Mouse (Mus musculus): Measurements from ENCODE around the gene Slc16a4.

The Slc16a4 gene

GRCm38 (mm10) chr3:107290764-107291381, at the start of gene Slc16a4:
Gene Slc16a4 (plus strand): TSS chr3:107291230.
- peak; percentile 59 for DNase-seq (ENCODE audit: low spot score)

GRCm38 (mm10) chr3:107241389-107242094, 49.5 kb upstream of the Slc16a4 start:
- no peak for DNase-seq (ENCODE audit: low spot score)

- no peak for DNase-seq (ENCODE audit: low spot score)
Measured at GRCm38 (mm10) chr3:107246876-107247275, 44.2 kb upstream of the Slc16a4 start.

- no peak for DNase-seq (ENCODE audit: low spot score)
Measured at GRCm38 (mm10) chr3:107249042-107249441, 42.0 kb upstream of the Slc16a4 start.

GRCm38 (mm10) chr3:107250320-107250719, 40.7 kb upstream of the Slc16a4 start:
- DNase-seq (ENCODE audit: low spot score), result no peak

GRCm38 (mm10) chr3:107252035-107252434, 39.0 kb upstream of the Slc16a4 start:
- DNase-seq (ENCODE audit: low spot score), result no peak

- DNase-seq (ENCODE audit: low spot score), result no peak
Measured at GRCm38 (mm10) chr3:107253925-107254324, 37.1 kb upstream of the Slc16a4 start.

- DNase-seq (ENCODE audit: low spot score), result no peak
Measured at GRCm38 (mm10) chr3:107255992-107256391, 35.0 kb upstream of the Slc16a4 start.

GRCm38 (mm10) chr3:107256724-107257123, 34.3 kb upstream of the Slc16a4 start:
- no peak for DNase-seq (ENCODE audit: low spot score)

- no peak for DNase-seq (ENCODE audit: low spot score)
Measured at GRCm38 (mm10) chr3:107257924-107258323, 33.1 kb upstream of the Slc16a4 start.

GRCm38 (mm10) chr3:107260956-107261850, 29.8 kb upstream of the Slc16a4 start:
- peak; percentile 10 for DNase-seq (ENCODE audit: low spot score)

GRCm38 (mm10) chr3:107261851-107262165, 29.2 kb upstream of the Slc16a4 start:
- no peak for DNase-seq (ENCODE audit: low spot score)

GRCm38 (mm10) chr3:107266814-107267345, 24.1 kb upstream of the Slc16a4 start:
- DNase-seq (ENCODE audit: low spot score), result no peak

- no peak for DNase-seq (ENCODE audit: low spot score)
Measured at GRCm38 (mm10) chr3:107272433-107272832, 18.6 kb upstream of the Slc16a4 start.

GRCm38 (mm10) chr3:107273820-107274219, 17.2 kb upstream of the Slc16a4 start:
- DNase-seq (ENCODE audit: low spot score), result peak; percentile 51

- no peak for DNase-seq (ENCODE audit: low spot score)
Measured at GRCm38 (mm10) chr3:107275351-107275750, 15.7 kb upstream of the Slc16a4 start.

GRCm38 (mm10) chr3:107275996-107276395, 15.0 kb upstream of the Slc16a4 start:
- DNase-seq (ENCODE audit: low spot score), result no peak

GRCm38 (mm10) chr3:107276626-107277025, 14.4 kb upstream of the Slc16a4 start:
- DNase-seq (ENCODE audit: low spot score), result no peak

GRCm38 (mm10) chr3:107278479-107279269, 12.4 kb upstream of the Slc16a4 start, which contains the start of gene Lamtor5:
Gene Lamtor5 (plus strand): TSS chr3:107278858.
- peak; percentile 89 for DNase-seq (ENCODE audit: low spot score)

- DNase-seq (ENCODE audit: low spot score), result no peak
Measured at GRCm38 (mm10) chr3:107286123-107286522, 4.9 kb upstream of the Slc16a4 start.

GRCm38 (mm10) chr3:107287346-107287745, 3.7 kb upstream of the Slc16a4 start:
- DNase-seq (ENCODE audit: low spot score), result no peak

All from urinary bladder, postnatal 14 days (tissue).